Mouse (Mus musculus) neutrophil, adult 83 days (primary cell): Measurements from ENCODE around the gene Cops7a. TPM values are rescaled to one million over a fixed set of nuclear protein-coding genes. Genes with fewer than 3 reads are reported as not detected.

ENCODE experiments used
- total RNA-seq, 2 experiments: library from RNA; stranded (reverse); gene quantifications; one replicate each; pipeline ENCODE4 v1.2.4; 2023

The Cops7a gene
- total RNA-seq = 10 to 100 TPM; 19.9 to 22.1 TPM

DNA sequence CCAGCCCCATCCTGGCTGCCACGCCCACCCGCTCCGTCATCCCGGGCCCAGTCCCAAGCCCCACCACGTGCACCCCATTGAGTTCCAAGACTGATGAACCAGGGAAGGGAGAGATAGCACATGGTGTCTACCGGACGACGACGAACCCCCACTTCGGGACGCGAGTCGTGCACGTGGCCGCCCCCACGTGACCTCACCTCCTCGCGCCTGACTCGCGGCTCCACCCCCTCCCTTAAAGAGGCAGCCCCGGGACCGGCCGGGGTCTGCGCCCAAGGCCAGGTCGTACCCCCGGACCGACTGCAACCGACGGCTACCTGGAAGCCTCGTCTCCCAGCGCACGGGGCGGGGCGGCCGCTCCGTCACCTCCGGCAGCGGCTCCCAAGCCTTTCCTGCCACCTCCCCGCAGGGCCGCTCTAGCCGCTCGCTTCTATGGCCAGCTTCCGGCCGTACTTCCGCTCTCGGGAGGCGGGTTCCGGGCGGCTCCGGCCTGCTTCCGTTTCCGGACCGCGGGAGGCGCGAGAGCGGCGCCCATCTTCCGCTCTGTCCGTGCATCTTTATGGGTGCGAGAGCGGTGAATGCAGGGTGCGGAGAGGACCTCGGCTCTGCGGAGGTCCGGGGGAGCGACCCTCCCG is at the start of gene Cops7a:
Gene Cops7a, minus strand, starts transcription at position 451 of the 632 bp plus-strand sequence.

DNA sequence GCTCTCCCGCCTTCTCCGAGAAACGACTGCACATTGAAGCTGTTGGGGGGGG is 43.6 kb upstream of the Cops7a start, which contains the start of gene Zfp384:
Gene Zfp384, plus strand, starts transcription at position 17 of the 52 bp plus-strand sequence.

DNA sequence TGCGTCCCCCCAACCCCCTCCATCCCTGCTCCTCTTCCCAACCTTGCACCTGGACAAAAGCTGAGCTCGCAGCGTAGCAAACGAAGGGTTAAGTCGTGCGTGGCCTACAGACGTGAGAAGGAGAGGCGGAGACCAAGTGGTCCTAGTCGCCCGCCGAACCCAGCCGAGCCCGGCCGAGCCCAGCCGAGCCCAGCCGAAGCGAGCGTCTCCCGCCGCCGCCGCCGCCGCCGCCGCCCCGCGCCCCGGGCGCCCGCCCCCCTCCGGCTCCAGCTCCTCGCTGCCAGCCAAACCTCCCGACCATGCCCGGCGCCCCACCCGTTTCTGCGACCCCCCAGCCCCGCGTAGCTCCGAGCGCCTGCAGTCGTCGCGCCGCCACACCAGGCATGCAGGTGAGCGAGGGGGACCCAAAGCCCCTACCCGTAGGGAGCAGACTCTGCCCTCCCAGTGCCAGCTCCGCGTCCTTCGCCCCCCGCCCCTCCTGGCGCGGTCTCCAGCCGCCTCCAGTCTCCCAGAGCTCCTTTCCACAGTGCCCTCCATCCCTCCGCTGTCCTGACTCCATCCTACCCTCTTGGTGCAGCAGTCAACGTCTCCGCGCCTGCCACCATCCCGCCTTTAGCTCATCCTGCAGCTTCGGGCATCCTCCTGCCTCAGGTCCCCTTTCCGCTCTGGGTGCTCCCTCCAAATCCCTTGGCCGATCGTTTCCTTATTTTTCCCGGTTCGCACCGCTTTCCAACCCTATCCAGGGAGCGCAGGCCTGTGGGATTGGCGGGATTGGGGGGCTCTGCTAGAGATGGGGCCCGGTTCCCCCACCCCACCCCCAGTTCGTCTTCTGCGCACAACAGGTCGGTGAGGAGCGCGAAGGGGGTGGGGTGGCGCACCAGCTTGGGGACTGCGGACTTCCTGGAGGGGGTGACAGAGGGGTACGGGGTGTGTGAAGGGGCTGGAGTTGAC is 31.5 kb upstream of the Cops7a start, which contains the start of gene Pianp:
Gene Pianp, plus strand, starts transcription at position 144 of the 951 bp plus-strand sequence.

DNA sequence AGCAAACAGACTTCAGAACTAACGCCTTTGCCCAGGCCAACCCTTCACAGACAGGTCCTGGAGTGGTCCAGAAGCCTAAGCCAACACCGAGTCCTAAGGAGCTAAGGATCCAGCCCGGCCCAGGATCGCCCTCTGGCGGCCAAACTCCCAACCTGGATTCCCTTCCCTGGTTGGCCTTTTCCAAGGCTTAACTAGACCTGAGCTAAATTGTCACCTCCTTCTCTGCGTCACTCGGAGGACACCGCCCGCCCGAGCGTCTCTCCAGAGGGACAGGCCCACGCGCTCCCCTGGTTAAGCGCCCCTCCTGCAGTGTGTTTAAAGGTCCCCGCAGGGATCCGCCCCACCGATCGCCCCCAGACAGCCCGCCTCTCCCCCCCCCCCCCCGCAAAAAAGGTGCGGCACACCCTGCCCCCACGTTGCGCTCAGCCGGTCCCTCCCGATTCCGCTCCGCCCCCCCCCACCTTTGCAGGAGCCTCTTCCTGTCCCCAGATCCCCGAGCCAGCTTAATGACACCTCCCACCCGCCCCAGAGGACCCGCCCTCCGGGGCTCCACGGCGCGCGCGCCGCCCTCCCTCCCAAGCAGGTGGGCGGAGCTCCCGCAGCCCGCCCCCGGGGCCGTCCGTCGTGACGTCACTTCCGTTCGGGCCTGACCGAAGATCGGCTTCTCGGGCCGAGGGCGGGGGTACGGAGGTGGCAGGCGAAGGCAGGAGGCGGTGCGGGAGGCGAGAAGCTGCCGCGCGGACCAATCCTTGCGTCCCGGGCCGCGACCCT is 34.4 kb downstream of the Cops7a start, which contains the start of gene Mlf2:
Gene Mlf2, plus strand, starts transcription at position 633 of the 771 bp plus-strand sequence.

DNA sequence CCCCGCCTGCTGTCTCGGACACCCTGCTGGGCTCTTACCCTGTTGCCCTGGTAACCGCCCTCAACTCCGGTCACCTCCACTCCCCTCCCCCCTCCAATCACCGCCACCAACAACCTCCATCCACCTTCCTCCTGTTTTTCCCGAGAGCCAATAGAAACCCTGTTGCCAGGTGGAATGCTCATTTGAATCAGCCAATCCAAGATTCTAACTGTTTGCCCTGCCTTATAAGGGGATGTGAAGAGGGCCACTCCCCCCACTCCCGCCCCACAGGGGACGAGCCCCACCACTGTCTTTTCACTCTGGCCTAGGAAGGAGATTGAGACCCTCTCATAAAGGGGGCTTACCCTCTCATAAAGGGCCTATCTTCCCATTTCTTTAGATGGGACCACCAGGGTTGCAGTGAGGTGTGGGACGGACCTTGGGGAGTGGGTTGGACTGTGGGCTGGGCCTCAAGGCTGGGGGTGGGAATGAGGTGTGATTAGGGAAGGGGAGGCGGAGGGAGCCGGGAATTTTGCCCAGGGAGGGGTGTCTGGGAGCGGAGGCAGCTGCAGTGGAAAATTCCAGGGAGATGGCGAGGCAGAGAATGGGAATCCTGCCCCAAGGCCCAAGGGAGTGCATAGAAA is 45.5 kb downstream of the Cops7a start, which contains the start of gene Ptms:
Gene Ptms, minus strand, starts transcription at position 409 of the 623 bp plus-strand sequence.

DNA sequence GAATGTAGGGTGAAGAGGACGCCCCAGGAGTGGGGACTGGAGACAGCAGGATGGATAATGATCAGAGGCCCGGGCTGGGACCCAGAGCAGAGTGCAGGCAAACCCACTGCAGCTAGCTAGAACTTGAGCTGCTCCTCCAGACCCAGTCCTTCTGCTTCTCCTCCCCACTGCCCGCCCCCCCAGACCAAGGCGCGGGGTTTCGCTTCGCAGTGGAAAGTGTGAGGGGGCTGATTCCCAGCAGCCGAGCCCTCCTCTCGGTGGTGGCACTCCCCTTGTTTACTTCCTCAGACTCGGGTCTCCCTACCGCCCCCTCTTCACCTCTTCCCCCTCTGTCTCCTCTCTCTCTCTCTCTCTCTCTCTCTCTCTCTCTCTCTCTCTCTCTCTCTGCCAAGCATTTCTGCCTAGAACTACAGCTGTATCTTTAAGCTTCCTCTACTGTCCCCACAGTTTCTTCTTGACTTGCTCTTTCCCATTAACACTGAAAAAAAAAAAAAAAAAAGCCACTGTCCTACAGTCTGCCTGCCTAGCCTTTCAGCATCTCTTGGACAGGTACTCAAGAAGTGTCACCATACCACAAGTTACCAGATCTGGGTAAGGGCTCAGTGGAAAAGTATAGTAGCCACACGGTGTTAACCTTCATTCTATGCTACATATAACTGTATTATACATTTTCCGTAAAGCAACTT is 53.7 kb downstream of the Cops7a start, which contains the start of gene Lag3:
Gene Lag3, minus strand, starts transcription at position 173 of the 686 bp plus-strand sequence.

Other genes with a start within 250 kb of the Cops7a start
- 100 to 1,000 TPM; 378 to 393 TPM for gene Ptpn6, start 226.8 kb downstream of the Cops7a start, total RNA-seq
- gene Grcc10, start 224.2 kb downstream of the Cops7a start, total RNA-seq = 100 to 1,000 TPM; 116 to 117 TPM
- gene Gm45234, start 209.5 kb downstream of the Cops7a start, total RNA-seq = 1 to 10 TPM in 1 of 2 experiments, not detected in 1; 1.1 TPM
- gene Atn1, start 209.0 kb downstream of the Cops7a start, total RNA-seq = 10 to 100 TPM; 32.0 to 35.9 TPM
- gene Eno2, start 195.9 kb downstream of the Cops7a start, total RNA-seq = not detected
- not detected for gene Lrrc23, start 185.8 kb downstream of the Cops7a start, total RNA-seq
- 10 to 100 TPM; 21.0 to 23.8 TPM for gene Spsb2, start 156.9 kb downstream of the Cops7a start, total RNA-seq
- 100 to 1,000 TPM; 131 to 139 TPM for gene Tpi1, start 151.2 kb downstream of the Cops7a start, total RNA-seq
- gene Usp5, start 136.1 kb downstream of the Cops7a start, total RNA-seq = 10 to 100 TPM; 58.2 to 61.3 TPM
- gene Cdca3, start 136.0 kb downstream of the Cops7a start, total RNA-seq = 10 to 100 TPM; 77.1 to 93.0 TPM
- not detected for gene Gnb3, start 125.3 kb downstream of the Cops7a start, total RNA-seq
- under 1 TPM; 0.55 to 0.61 TPM for gene P3h3, start 107.8 kb downstream of the Cops7a start, total RNA-seq
- gene Gpr162, start 101.6 kb downstream of the Cops7a start, total RNA-seq = under 1 TPM in 1 of 2 experiments, not detected in 1; 0.15 TPM
- gene Cd4, start 77.3 kb downstream of the Cops7a start, total RNA-seq = under 1 TPM in 1 of 2 experiments, not detected in 1; 0.24 TPM
- 1 to 10 TPM in 1 of 2 experiments, under 1 TPM in 1; 0.44 to 1.2 TPM for gene Lag3, start 53.8 kb downstream of the Cops7a start, total RNA-seq
- 100 to 1,000 TPM in 1 of 2 experiments, 10 to 100 TPM in 1; 99.4 to 117 TPM for gene Ptms, start 45.4 kb downstream of the Cops7a start, total RNA-seq
- gene Mlf2, start 34.2 kb downstream of the Cops7a start, total RNA-seq = 10 to 100 TPM; 89.4 to 93.4 TPM
- gene Pianp, start 31.2 kb upstream of the Cops7a start, total RNA-seq = not detected
- gene Zfp384, start 43.6 kb upstream of the Cops7a start, total RNA-seq = 10 to 100 TPM; 68.3 to 71.3 TPM
- gene Ing4, start 74.2 kb upstream of the Cops7a start, total RNA-seq = 10 to 100 TPM; 63.2 to 66.2 TPM
- 10 to 100 TPM; 14.2 to 19.9 TPM for gene Acrbp, start 84.2 kb upstream of the Cops7a start, total RNA-seq
- 10 to 100 TPM; 11.4 to 13.2 TPM for gene Lpar5, start 102.4 kb upstream of the Cops7a start, total RNA-seq
- 100 to 1,000 TPM; 177 to 182 TPM for gene Chd4, start 130.4 kb upstream of the Cops7a start, total RNA-seq
- 10 to 100 TPM; 17.7 to 18.4 TPM for gene Nop2, start 166.4 kb upstream of the Cops7a start, total RNA-seq
- 10 to 100 TPM; 34.7 to 35.5 TPM for gene Iffo1, start 179.7 kb upstream of the Cops7a start, total RNA-seq
- gene Gapdh, start 200.9 kb upstream of the Cops7a start, total RNA-seq = 1,000 to 10,000 TPM; 1,411 to 1,465 TPM
- gene Ncapd2, start 226.2 kb upstream of the Cops7a start, total RNA-seq = 100 to 1,000 TPM; 220 to 231 TPM
- 10 to 100 TPM; 54.5 to 57.4 TPM for gene Mrpl51, start 226.3 kb upstream of the Cops7a start, total RNA-seq